Mouse (Mus musculus) lung, embryonic 16.5 days (tissue): ENCODE results near the gene Btc. TPM values are rescaled to one million over a fixed set of nuclear protein-coding genes. Genes with fewer than 3 reads are reported as not detected.

Experiments
- ATAC-seq: fragments of 200-750 bp; cut with Nextera tagmentation; 2 replicates; pipeline ENCODE4 v1.8.0; 2017; ENCODE audit warnings: low read depth, mild to moderate bottlenecking, moderate library complexity
- H3K27ac ChIP-seq: fragments of 300-500 bp; sonication (generic); 2 replicates; pipeline ENCODE4 v1.5.1; 2014; ENCODE audit warnings: mild to moderate bottlenecking, control low read depth, low read length
- H3K27me3 ChIP-seq: fragments of 300-500 bp; sonication (generic); 2 replicates; pipeline ENCODE4 v1.6.1; 2014; ENCODE audit warnings: low read depth, low read length, mixed read lengths; ENCODE audit not compliant: control insufficient read depth, insufficient read depth
- H3K36me3 ChIP-seq: fragments of 300-500 bp; sonication (generic); 2 replicates; pipeline ENCODE4 v1.6.1; 2014; ENCODE audit warnings: low read length; ENCODE audit not compliant: control insufficient read depth, insufficient read depth
- H3K4me1 ChIP-seq: fragments of 300-500 bp; sonication (generic); replicated peaks from 2 replicates; pipeline ENCODE4 v1.6.1; 2014; ENCODE audit warnings: low read length, mixed read lengths; ENCODE audit not compliant: control insufficient read depth, insufficient read depth
- H3K4me2 ChIP-seq: fragments of 300-500 bp; sonication (generic); 2 replicates; pipeline ENCODE4 v1.6.1; 2014; ENCODE audit warnings: low read depth, low read length, control low read depth
- H3K4me3 ChIP-seq: fragments of 300-500 bp; sonication (generic); 2 replicates; pipeline ENCODE4 v1.5.1; 2014; ENCODE audit warnings: mild to moderate bottlenecking, low read length, control low read depth
- H3K9ac ChIP-seq: fragments of 300-500 bp; sonication (generic); 2 replicates; pipeline ENCODE4 v1.6.1; 2014; ENCODE audit warnings: low read length, control low read depth
- H3K9me3 ChIP-seq: fragments of 300-500 bp; sonication (generic); 2 replicates; pipeline ENCODE4 v1.6.1; 2016; ENCODE audit warnings: low read length; ENCODE audit not compliant: control insufficient read depth
- WGBS: fragments of 180-500 bp; shearing (Covaris S2); extraction: QIAGEN DNeasy Blood & Tissue Kit; methylation state at CpG from one replicate; pipeline ENCODE4 v1.1.7; 2014; 5-methylcytosine and 5-hydroxymethylcytosine counted together
- polyA plus RNA-seq: library from polyadenylated mRNA; unstranded; fragments of >200 nt; fragmentation: Nextera tagmentation; extraction: Ambion mirVana; gene quantifications from 2 replicates; pipeline ENCODE4 v1.2.1, GENCODE M21; 2015

The Btc gene
- polyA plus RNA-seq, 1 experiment from 2014 or later, result 2.5 TPM

- Histone ChIP-seq H3K36me3 (no peaks in the 10 kb centered on the region), H3K4me2 (no peak overlapping the region), H3K9ac (no peak overlapping the region), H3K9me3 (no peaks in the 10 kb centered on the region), H3K4me3 (no peak overlapping the region), H3K27me3 (no peaks in the 10 kb centered on the region), H3K27ac (no peak overlapping the region), H3K4me1 (peaks cover 5% of the 10 kb centered on the region; the same call in 1 of the 2 replicates)
- ATAC-seq, result no peak
- WGBS, result 26% methylated on average over 2 of the region's 2 CpGs
Measured at GRCm38 (mm10) chr5:91400493-91401096, 2.2 kb downstream of the Btc start.

- Histone ChIP-seq H3K4me3 (no peak overlapping the region), H3K27me3 (no peaks in the 10 kb centered on the region), H3K9ac (no peak overlapping the region), H3K36me3 (no peaks in the 10 kb centered on the region), H3K27ac (no peak overlapping the region), H3K4me1 (no peaks in the 10 kb centered on the region), H3K9me3 (no peaks in the 10 kb centered on the region), H3K4me2 (no peak overlapping the region)
- no peak for ATAC-seq
- WGBS, result 49% methylated on average over 2 of the region's 2 CpGs
Measured at GRCm38 (mm10) chr5:91375467-91375866, 27.3 kb downstream of the Btc start.

GRCm38 (mm10) chr5:91368061-91368565 is 34.7 kb downstream of the Btc start:
- ATAC-seq, result no peak
- H3K4me2 ChIP-seq, result no peak overlapping the region
- H3K4me1 ChIP-seq, result no peaks in the 10 kb centered on the region
- no peaks in the 10 kb centered on the region for H3K27me3 ChIP-seq
- no peaks in the 10 kb centered on the region for H3K36me3 ChIP-seq
- 90% methylated on average over 13 of the region's 13 CpGs for whole genome bisulfite sequencing
- H3K9me3 ChIP-seq, result no peaks in the 10 kb centered on the region
- H3K4me3 ChIP-seq, result no peak overlapping the region
- no peak overlapping the region for H3K9ac ChIP-seq
- no peak overlapping the region for H3K27ac ChIP-seq

- no peak overlapping the region for H3K9ac ChIP-seq
- H3K36me3 ChIP-seq, result no peaks in the 10 kb centered on the region
- no peak overlapping the region for H3K4me2 ChIP-seq
- 79% methylated on average over 10 of the region's 10 CpGs for WGBS
- no peaks in the 10 kb centered on the region for H3K27me3 ChIP-seq
- no peak overlapping the region for H3K4me3 ChIP-seq
- H3K27ac ChIP-seq, result no peak overlapping the region
- H3K4me1 ChIP-seq, result no peaks in the 10 kb centered on the region
- ATAC-seq, result no peak
- H3K9me3 ChIP-seq, result no peaks in the 10 kb centered on the region
Measured at GRCm38 (mm10) chr5:91366925-91367324, 35.9 kb downstream of the Btc start.

GRCm38 (mm10) chr5:91363274-91363991 is 39.4 kb downstream of the Btc start:
- Histone ChIP-seq H3K4me3 (no peak overlapping the region), H3K27ac (no peak overlapping the region), H3K9me3 (no peaks in the 10 kb centered on the region), H3K4me2 (no peak overlapping the region), H3K4me1 (no peaks in the 10 kb centered on the region), H3K27me3 (no peaks in the 10 kb centered on the region), H3K9ac (no peak overlapping the region), H3K36me3 (no peaks in the 10 kb centered on the region)
- 84% methylated on average over 6 of the region's 6 CpGs for WGBS
- ATAC-seq, result no peak

GRCm38 (mm10) chr5:91352645-91353044 is 50.1 kb downstream of the Btc start:
- Histone ChIP-seq H3K27ac (no peak overlapping the region), H3K4me3 (no peak overlapping the region), H3K9me3 (no peaks in the 10 kb centered on the region), H3K27me3 (no peaks in the 10 kb centered on the region), H3K4me2 (no peak overlapping the region), H3K4me1 (no peaks in the 10 kb centered on the region), H3K36me3 (no peaks in the 10 kb centered on the region), H3K9ac (no peak overlapping the region)
- no peak for ATAC-seq
- WGBS, result 49% methylated on average over 5 of the region's 5 CpGs

- Histone ChIP-seq H3K4me2 (no peak overlapping the region), H3K36me3 (no peaks in the 10 kb centered on the region)
- ATAC-seq, result no peak
Measured at GRCm38 (mm10) chr5:91345681-91346080, 57.1 kb downstream of the Btc start.

GRCm38 (mm10) chr5:91345064-91345463 is 57.7 kb downstream of the Btc start:
- no peak overlapping the region for H3K27ac ChIP-seq
- H3K27me3 ChIP-seq, result no peaks in the 10 kb centered on the region
- no peak overlapping the region for H3K9ac ChIP-seq
- H3K4me1 ChIP-seq, result no peaks in the 10 kb centered on the region
- no peak overlapping the region for H3K4me3 ChIP-seq
- 74% methylated on average over 2 of the region's 2 CpGs for WGBS
- no peaks in the 10 kb centered on the region for H3K9me3 ChIP-seq
- no peak overlapping the region for H3K4me2 ChIP-seq
- no peaks in the 10 kb centered on the region for H3K36me3 ChIP-seq
- no peak for ATAC-seq

More at GRCm38 (mm10) chr5:91345681-91346080, 57.1 kb downstream of the Btc start:
- no peak overlapping the region for H3K4me3 ChIP-seq
- no peak overlapping the region for H3K9ac ChIP-seq
- H3K27me3 ChIP-seq, result no peaks in the 10 kb centered on the region
- H3K4me1 ChIP-seq, result no peaks in the 10 kb centered on the region
- no peaks in the 10 kb centered on the region for H3K9me3 ChIP-seq
- no peak overlapping the region for H3K27ac ChIP-seq
- WGBS, result 69% methylated on average over 5 of the region's 5 CpGs

- H3K27ac ChIP-seq, result no peak overlapping the region
- no peaks in the 10 kb centered on the region for H3K4me1 ChIP-seq
- no peak for ATAC-seq
- H3K27me3 ChIP-seq, result no peaks in the 10 kb centered on the region
- H3K9ac ChIP-seq, result no peak overlapping the region
- no peaks in the 10 kb centered on the region for H3K36me3 ChIP-seq
- no peak overlapping the region for H3K4me2 ChIP-seq
- WGBS, result 76% methylated on average over 5 of the region's 5 CpGs
- no peak overlapping the region for H3K4me3 ChIP-seq
- no peaks in the 10 kb centered on the region for H3K9me3 ChIP-seq
Measured at GRCm38 (mm10) chr5:91341981-91342760, 60.6 kb downstream of the Btc start.
